Mouse (Mus musculus): Measurements from ENCODE around the gene Taf9. TPM values are rescaled to one million over a fixed set of nuclear protein-coding genes. Genes with fewer than 3 reads are reported as not detected.

Taf9 gene
- polyA plus RNA-seq, 1 experiment: 22.3 TPM

DNA sequence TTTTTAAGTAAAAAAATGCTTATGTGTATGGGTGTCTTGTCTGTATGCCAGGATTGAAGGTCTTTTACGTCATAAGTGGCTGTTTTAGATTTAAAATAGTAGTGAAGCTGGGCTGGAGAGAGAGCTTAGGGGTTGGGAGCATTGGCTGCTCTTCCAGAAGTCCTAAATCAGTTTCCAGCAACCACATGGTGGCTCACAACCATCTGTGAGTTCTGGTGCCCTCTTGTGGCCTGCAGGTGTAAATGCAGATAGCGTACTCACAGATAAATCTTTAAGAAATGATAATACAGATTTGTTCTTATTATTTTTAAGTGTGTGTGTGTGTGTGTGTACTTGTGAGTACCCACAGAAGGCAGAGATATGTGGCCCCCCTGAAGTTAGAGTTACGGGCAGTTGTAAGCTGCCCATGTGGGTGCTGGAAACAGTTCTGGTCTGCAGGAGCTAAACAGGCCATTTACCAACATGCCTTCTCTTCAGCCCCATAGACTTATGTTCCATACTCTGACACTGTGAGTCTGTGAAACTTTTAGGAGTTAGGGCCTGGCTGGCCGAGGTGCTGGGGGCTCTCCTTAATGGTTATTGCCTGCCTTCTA, 8.6 kb downstream of the Taf9 start:
- TF ChIP-seq POLR2A (IDR thresholded peaks at IDR 0.05; ENCODE audit: extremely low read depth, insufficient read depth, low read length) (no peak), CTCF (IDR thresholded peaks at IDR 0.05; ENCODE audit: extremely low read depth, insufficient read depth, low read length) (peak; percentile 81)
- H3K4me1 ChIP-seq (ENCODE audit: control insufficient read depth, insufficient read depth, low read length): no peaks in the 10 kb centered on the region

DNA sequence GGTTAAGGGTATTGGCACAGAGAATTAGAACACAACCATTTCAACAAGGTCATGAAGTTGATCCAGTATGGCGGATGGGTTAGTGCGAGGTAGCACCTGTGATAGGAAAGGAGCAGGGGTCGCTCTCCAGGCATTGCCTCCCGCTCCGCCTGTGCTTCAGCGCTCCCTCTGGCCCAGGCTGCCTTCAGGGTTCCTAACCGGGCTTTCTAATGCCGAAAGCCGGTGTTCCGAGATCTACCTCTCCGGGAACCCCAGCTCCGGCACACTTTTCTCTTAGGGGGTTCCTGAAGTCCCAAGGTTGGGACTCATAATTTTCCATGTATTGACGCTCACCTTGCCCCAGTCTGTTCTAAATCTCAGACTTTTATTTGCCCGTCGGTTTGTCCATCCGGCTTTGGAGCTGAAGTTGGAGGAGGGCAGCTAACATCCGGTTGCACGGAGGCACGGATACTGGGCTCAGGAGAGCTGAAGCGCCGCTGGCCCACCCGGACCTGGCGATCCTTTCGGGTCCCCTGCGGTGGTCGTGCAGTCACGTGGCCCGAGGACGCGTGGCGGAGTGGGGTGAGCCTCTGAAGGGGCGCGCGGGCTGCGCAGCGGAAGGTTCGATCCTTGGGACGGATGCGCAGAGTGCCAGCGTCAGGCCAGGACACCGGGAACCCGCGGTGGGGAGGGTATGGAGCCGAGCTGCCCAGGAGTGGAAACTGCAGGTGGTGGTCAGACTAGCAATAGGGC, 18.1 kb downstream of the Taf9 start, which contains the start of gene Ccdc125:
TSS of gene Ccdc125 (plus strand) at position 427 of the 732 bp plus-strand sequence.
- Histone ChIP-seq H3K27ac (ENCODE audit: insufficient read depth, low read length) (no peak within 1 kb of the TSS), H3K4me1 (ENCODE audit: control insufficient read depth, insufficient read depth, low read length) (no peaks in the 10 kb centered on the region), H3K4me3 (ENCODE audit: insufficient read depth, low read length) (peak within 1 kb of the TSS; percentile 38; the same call in 1 of the 2 replicates)
- TF ChIP-seq POLR2A (IDR thresholded peaks at IDR 0.05; ENCODE audit: extremely low read depth, insufficient read depth, low read length) (no peak), CTCF (IDR thresholded peaks at IDR 0.05; ENCODE audit: extremely low read depth, insufficient read depth, low read length) (no peak)

More for the DNA sequence above, 8.6 kb downstream of the Taf9 start:
- Histone ChIP-seq H3K27ac (ENCODE audit: insufficient read depth, low read length) (no peak overlapping the region), H3K4me3 (ENCODE audit: insufficient read depth, low read length) (no peak overlapping the region)

DNA sequence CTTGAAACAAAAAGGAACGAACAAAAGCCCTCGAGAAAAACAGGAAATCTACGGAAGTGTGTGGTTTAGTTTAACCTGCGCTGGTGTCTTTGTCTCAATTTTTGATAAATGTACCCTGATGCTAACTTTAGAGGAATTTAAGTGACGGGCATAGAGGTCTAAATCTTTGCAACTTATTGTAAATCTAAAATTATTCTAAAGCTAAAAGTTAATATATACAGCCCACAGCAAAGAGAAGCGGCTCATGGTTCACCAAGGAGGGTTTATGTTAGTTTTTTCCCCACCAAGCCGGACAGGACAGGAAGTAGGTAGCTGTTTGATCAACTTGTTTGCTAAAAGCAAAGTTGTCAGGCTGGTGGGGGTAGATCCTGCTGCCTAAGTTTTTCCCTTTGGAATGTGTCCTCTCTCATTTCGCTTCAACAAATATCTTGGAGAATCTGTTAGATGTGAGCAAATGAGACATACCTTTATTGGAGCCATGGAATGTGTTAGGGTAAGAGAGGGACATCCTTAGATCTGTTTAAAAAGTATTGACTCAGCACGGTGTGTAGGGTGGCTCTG, 18.9 kb downstream of the Taf9 start:
- no peaks in the 10 kb centered on the region for H3K4me1 ChIP-seq (ENCODE audit: control insufficient read depth, insufficient read depth, low read length)
- H3K27ac ChIP-seq (ENCODE audit: insufficient read depth, low read length): no peak overlapping the region
- H3K4me3 ChIP-seq (ENCODE audit: insufficient read depth, low read length): no peak overlapping the region; the same call in 1 of the 2 replicates
- no peak for TF ChIP-seq CTCF (IDR thresholded peaks at IDR 0.05; ENCODE audit: extremely low read depth, insufficient read depth, low read length)
- no peak for TF ChIP-seq POLR2A (IDR thresholded peaks at IDR 0.05; ENCODE audit: extremely low read depth, insufficient read depth, low read length)

DNA sequence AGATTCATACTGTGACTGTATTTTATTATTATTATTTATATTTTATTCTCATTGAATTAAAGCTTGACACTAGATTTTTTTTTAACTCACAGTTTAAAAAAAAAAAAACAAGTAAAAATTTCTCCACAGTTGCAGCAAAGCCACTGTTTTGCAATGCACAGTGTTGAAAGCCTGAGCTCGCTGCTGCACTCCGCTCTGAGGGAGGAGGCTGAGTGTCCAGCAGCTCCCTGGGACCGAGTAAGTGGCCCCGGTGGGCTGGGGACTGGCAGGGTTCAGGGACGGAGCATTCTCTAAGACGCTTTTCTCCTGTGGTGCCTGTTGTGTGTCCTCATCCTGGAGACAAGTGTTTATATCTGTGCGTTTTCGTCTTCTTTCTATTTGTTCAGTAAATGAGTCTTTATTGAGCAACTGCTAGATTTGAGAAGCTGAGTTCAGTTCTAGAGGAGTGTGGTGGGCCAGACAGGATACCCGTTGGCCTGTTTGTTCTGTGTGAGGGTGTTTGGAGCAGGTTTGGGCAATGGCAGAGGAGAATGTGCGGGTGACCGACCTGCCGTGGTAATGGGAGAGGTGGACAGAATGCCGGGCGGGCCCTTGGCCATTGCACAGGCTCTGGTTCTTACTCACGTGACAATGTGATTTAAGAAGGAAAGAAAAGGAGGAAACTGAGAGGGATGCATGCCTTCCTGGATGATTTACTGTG, 24.7 kb downstream of the Taf9 start:
- H3K27ac ChIP-seq (ENCODE audit: insufficient read depth, low read length): no peak overlapping the region
- H3K4me3 ChIP-seq (ENCODE audit: insufficient read depth, low read length): no peak overlapping the region
- H3K4me1 ChIP-seq (ENCODE audit: control insufficient read depth, insufficient read depth, low read length): no peaks in the 10 kb centered on the region
- TF ChIP-seq POLR2A (IDR thresholded peaks at IDR 0.05; ENCODE audit: extremely low read depth, insufficient read depth, low read length): no peak
- no peak for TF ChIP-seq CTCF (IDR thresholded peaks at IDR 0.05; ENCODE audit: extremely low read depth, insufficient read depth, low read length)

DNA sequence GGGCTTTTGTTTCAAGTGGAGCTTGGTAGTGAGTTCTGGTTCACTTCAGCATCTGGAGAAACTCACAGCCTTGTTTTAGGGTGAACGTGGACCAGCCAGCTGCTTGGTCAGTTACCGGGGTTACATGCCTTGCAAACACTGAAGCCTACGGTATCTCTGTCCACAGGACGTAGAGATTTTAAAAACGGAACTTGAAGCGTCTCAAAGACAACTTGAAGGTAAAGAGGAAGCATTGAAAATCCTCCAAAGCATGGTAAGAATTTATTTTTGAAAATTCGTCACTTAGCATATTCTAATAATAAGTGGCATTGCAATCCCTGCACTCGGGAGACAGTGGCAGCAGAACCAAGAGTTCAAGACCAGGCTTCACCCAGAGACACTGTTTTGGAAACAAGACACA, 30.2 kb downstream of the Taf9 start:
- TF ChIP-seq CTCF (IDR thresholded peaks at IDR 0.05; ENCODE audit: extremely low read depth, insufficient read depth, low read length) (no peak), POLR2A (IDR thresholded peaks at IDR 0.05; ENCODE audit: extremely low read depth, insufficient read depth, low read length) (no peak)
- no peaks in the 10 kb centered on the region for H3K4me1 ChIP-seq (ENCODE audit: control insufficient read depth, insufficient read depth, low read length)
- no peak overlapping the region for H3K4me3 ChIP-seq (ENCODE audit: insufficient read depth, low read length)
- no peak overlapping the region for H3K27ac ChIP-seq (ENCODE audit: insufficient read depth, low read length)

DNA sequence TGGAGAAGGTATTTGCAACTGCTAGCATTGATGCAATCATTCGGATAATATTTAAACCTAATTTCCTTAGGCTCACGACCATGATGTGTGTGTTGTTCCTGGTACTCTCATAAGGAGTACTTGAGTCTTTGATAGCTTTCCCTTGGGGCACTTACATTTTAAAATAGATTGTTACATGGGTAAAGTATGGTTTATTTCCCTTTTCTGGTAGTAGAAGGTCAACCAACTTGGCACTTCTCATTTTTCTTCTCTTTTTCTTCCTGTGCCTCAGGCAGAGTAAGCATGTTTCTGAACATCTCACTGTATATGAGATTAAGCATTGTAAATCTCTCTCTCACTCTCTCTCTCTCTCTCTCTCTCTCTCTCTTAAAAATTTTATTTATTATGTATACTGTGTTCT, 31.5 kb downstream of the Taf9 start:
- Histone ChIP-seq H3K4me1 (ENCODE audit: control insufficient read depth, insufficient read depth, low read length) (no peaks in the 10 kb centered on the region), H3K4me3 (ENCODE audit: insufficient read depth, low read length) (no peak overlapping the region), H3K27ac (ENCODE audit: insufficient read depth, low read length) (no peak overlapping the region)
- no peak for TF ChIP-seq CTCF (IDR thresholded peaks at IDR 0.05; ENCODE audit: extremely low read depth, insufficient read depth, low read length)
- TF ChIP-seq POLR2A (IDR thresholded peaks at IDR 0.05; ENCODE audit: extremely low read depth, insufficient read depth, low read length): no peak

DNA sequence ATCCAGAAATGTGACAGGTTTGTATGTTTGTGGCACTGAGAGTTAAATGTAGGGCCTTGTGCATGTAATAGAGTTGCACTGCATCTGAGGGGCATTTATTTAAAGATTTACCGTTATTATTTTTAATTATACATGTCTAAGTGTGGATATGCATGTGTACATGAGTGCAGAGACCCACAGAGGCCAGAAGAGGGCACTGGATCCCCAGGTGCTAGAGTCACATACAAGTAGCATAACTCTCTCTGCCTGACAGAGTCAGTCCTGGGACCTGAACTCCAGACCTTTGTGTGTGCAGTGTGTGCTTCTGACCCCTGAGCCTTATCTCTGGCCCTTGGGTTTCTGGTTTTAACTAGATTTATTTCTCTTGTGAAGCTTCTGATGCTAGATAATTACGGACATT, 33.0 kb downstream of the Taf9 start:
- Histone ChIP-seq H3K4me3 (ENCODE audit: insufficient read depth, low read length) (no peak overlapping the region), H3K27ac (ENCODE audit: insufficient read depth, low read length) (no peak overlapping the region), H3K4me1 (ENCODE audit: control insufficient read depth, insufficient read depth, low read length) (no peaks in the 10 kb centered on the region)
- TF ChIP-seq CTCF (IDR thresholded peaks at IDR 0.05; ENCODE audit: extremely low read depth, insufficient read depth, low read length) (0 out of 2 replicates have a peak, but pooled peaks have one; percentile 11), POLR2A (IDR thresholded peaks at IDR 0.05; ENCODE audit: extremely low read depth, insufficient read depth, low read length) (no peak)

DNA sequence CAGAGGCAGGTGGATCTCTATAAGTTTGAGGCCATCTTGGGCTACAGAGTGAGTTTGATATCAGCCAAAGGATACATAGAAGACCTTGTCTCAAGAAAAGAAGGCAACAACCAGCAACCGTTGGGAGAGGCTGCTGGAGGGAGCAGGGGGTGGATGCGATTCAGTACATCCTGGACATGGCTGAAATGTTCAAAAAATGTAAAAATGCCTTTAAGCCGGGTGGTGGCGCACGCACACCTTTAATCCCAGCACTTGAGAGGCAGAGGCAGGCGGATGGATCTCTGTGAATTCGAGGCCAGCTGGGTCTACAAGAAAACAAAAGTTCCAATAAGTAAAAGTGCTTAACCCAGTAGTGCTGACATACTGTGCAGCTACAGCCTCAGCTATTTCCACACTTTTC, 36.1 kb downstream of the Taf9 start:
- Histone ChIP-seq H3K4me1 (ENCODE audit: control insufficient read depth, insufficient read depth, low read length) (no peaks in the 10 kb centered on the region), H3K27ac (ENCODE audit: insufficient read depth, low read length) (no peak overlapping the region), H3K4me3 (ENCODE audit: insufficient read depth, low read length) (no peak overlapping the region)
- TF ChIP-seq CTCF (IDR thresholded peaks at IDR 0.05; ENCODE audit: extremely low read depth, insufficient read depth, low read length) (no peak), POLR2A (IDR thresholded peaks at IDR 0.05; ENCODE audit: extremely low read depth, insufficient read depth, low read length) (no peak)

DNA sequence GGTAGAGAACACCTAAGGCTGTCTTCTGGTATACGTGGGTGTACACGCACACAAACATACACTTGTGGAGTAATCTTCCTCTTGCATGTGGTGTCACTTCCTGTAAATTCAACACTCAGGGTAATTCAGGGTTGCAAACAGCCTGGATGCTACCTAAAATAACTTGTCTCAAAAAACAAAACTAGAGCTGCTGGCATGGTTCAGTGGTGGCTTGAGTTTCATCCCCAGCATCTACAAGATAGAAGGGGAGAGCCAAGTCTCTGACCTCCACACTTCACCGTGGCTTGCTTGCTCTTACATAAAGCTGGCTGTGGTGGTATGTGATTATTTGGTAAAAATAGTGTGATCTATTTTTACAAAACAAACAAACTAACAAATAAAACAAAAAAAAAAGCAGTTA, 46.2 kb downstream of the Taf9 start:
- TF ChIP-seq POLR2A (IDR thresholded peaks at IDR 0.05; ENCODE audit: extremely low read depth, insufficient read depth, low read length): no peak
- TF ChIP-seq CTCF (IDR thresholded peaks at IDR 0.05; ENCODE audit: extremely low read depth, insufficient read depth, low read length): no peak
- Histone ChIP-seq H3K4me3 (ENCODE audit: insufficient read depth, low read length) (no peak overlapping the region), H3K4me1 (ENCODE audit: control insufficient read depth, insufficient read depth, low read length) (no peaks in the 10 kb centered on the region), H3K27ac (ENCODE audit: insufficient read depth, low read length) (no peak overlapping the region)
